Mouse (Mus musculus) hindbrain, embryonic 15.5 days (tissue): Measurements from ENCODE around the gene Set. TPM values are rescaled to one million over a fixed set of nuclear protein-coding genes. Genes with fewer than 3 reads are reported as not detected.

ENCODE experiments used
- ATAC-seq: fragments of 200-750 bp; cut with Nextera tagmentation; 2 replicates; pipeline ENCODE4 v1.8.0; 2017; ENCODE audit warnings: low read depth, moderate number of reproducible peaks, moderate TSS enrichment; ENCODE audit not compliant: low FRiP score
- H3K27ac ChIP-seq: fragments of 300-500 bp; sonication (generic); replicated peaks from 2 replicates; pipeline ENCODE4 v1.5.1; 2015; ENCODE audit warnings: mild to moderate bottlenecking, inconsistent platforms
- H3K27me3 ChIP-seq: fragments of 300-500 bp; sonication (generic); 2 replicates; pipeline ENCODE4 v1.6.1; 2015; ENCODE audit warnings: control low read depth, inconsistent platforms
- H3K36me3 ChIP-seq: fragments of 300-500 bp; sonication (generic); 2 replicates; pipeline ENCODE4 v1.6.1; 2015; ENCODE audit warnings: control low read depth, inconsistent platforms
- H3K4me1 ChIP-seq: fragments of 300-500 bp; sonication (generic); replicated peaks from 2 replicates; pipeline ENCODE4 v1.6.1; 2015; ENCODE audit warnings: control low read depth, inconsistent platforms
- H3K4me2 ChIP-seq: fragments of 300-500 bp; sonication (generic); 2 replicates; pipeline ENCODE4 v1.6.1; 2015; ENCODE audit warnings: moderate library complexity, mild to moderate bottlenecking, inconsistent platforms
- H3K4me3 ChIP-seq: fragments of 300-500 bp; sonication (generic); 2 replicates; pipeline ENCODE4 v1.5.1; 2015; ENCODE audit warnings: mild to moderate bottlenecking, inconsistent platforms
- H3K9ac ChIP-seq: fragments of 300-500 bp; sonication (generic); 2 replicates; pipeline ENCODE4 v1.6.1; 2015; ENCODE audit warnings: inconsistent platforms
- H3K9me3 ChIP-seq: fragments of 300-500 bp; sonication (generic); 2 replicates; pipeline ENCODE4 v1.6.1; 2016; ENCODE audit warnings: control low read depth, inconsistent platforms
- WGBS: fragments of 180-500 bp; shearing (Covaris S2); methylation state at CpG from one replicate; pipeline ENCODE4 v1.1.7; 2015; 5-methylcytosine and 5-hydroxymethylcytosine counted together
- polyA plus RNA-seq: library from polyadenylated mRNA; unstranded; fragments of >200 nt; fragmentation: Nextera tagmentation; extraction: Ambion mirVana; gene quantifications from 2 replicates; pipeline ENCODE4 v1.2.1, GENCODE M21; 2015

Gene Set
- polyA plus RNA-seq, 1 experiment from 2014 or later, result 315 TPM

DNA sequence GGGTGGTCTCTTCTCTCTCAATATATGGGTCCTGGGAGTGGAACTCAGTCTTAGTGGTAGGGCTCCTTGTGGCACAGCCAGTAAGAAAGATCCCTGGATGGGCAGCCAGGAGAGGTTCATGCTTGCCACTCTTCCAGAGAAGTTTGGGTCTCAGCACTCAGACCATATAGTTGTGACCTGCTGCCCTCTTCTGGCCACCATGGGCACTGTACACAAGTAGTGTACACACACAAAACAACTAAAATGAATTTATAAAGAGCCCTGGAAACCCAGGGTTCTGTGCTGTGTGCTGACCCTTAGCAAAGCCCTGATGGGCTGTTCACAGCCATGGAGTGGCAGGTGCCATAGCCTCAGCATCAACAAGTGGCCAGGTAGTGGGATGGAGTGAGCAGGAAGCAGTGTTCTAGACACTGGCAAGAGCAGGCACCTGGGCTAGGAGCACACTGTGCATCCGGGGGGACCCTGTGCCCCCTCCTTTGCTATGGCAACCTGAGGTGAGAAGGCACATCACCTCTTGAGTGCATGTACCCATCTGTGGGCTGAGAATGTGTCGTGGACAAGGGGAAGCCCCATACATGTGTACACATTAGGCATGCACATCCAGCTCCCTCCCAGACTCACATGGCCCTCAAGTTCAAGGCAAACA is 38.8 kb downstream of the Set start:
- Histone ChIP-seq H3K9me3 (no peaks in the 10 kb centered on the region), H3K9ac (no peak overlapping the region), H3K4me2 (no peak overlapping the region), H3K36me3 (peaks cover 23% of the 10 kb centered on the region), H3K4me1 (peaks cover 23% of the 10 kb centered on the region), H3K4me3 (no peak overlapping the region), H3K27ac (no peak overlapping the region), H3K27me3 (no peaks in the 10 kb centered on the region)
- ATAC-seq, result no peak
- WGBS, result 86% methylated on average over 2 of the region's 2 CpGs

DNA sequence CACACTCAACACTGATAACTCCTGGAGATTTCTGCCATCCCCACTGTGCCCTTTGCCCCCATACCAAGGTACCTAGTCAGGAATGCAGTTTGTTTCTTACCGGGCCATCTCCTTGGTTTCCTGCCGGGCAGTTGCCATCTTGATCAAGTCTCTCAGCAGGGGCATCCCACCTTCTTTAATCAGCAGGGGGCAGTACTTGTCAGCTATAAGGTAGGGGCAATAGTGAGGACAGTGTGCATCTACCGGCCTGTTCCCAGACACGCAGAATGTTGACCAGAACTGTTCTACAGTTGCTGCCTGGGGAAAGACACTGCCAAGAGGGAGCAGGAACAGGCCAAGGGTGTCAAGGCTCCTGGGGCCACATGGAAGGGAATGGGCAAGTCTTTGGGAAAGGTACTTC is 43.0 kb downstream of the Set start:
- ATAC-seq, result no peak
- Histone ChIP-seq H3K9ac (no peak overlapping the region), H3K36me3 (peaks cover 55% of the 10 kb centered on the region), H3K9me3 (no peaks in the 10 kb centered on the region), H3K27ac (no peak overlapping the region), H3K4me3 (no peak overlapping the region), H3K4me2 (no peak overlapping the region), H3K4me1 (0 out of 2 replicates have a peak, but pooled peaks cover under 1% of the 10 kb centered on the region), H3K27me3 (no peaks in the 10 kb centered on the region)
- 79% methylated on average over 4 of the region's 4 CpGs for WGBS

DNA sequence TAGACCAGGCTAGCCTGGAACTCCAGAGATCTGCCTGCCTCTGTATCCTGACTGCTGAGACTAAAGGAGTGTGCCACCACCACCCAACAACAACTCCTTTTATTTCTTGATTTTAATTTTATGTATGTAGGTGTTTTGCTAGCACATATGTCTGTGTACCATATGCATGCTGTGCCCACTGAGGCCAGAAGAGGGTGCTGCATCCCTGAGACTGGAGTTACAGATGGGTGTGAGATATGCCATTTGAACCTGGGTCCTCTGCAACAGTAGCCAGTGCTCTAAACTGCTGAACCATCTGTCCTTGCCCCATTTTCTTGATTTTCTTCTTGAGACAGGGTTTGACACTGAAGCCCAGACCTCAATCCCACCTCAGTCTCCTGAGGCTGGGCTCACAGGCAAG is 49.2 kb downstream of the Set start:
- no peak overlapping the region for H3K4me2 ChIP-seq
- no peak for ATAC-seq
- no peaks in the 10 kb centered on the region for H3K27me3 ChIP-seq
- H3K27ac ChIP-seq, result no peak overlapping the region
- H3K36me3 ChIP-seq, result peaks cover 76% of the 10 kb centered on the region
- no peak overlapping the region for H3K4me3 ChIP-seq
- no peak overlapping the region for H3K9ac ChIP-seq
- no peaks in the 10 kb centered on the region for H3K9me3 ChIP-seq
- no peaks in the 10 kb centered on the region for H3K4me1 ChIP-seq

DNA sequence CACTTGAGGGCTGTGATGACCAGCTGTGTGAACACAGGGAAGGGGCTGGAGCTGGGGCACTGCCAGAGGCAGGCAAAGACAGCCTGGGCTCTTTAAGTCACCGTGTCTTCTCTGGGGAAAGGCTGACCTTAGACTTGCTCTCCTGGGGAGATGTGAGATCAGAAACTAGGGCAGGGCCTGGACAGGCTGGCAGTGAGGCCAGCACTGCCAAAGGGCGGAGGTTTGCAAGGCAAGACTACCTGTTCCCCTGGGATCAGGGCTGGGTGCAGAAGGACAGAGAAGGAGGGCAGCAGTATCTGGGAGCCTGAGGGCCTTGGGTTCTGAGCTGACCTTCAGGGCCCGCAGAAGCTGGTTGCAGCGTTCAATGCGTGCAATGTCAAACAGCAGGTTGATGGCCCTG is 50.5 kb downstream of the Set start:
- ATAC-seq, result no peak
- H3K27me3 ChIP-seq, result no peaks in the 10 kb centered on the region
- no peak overlapping the region for H3K27ac ChIP-seq
- WGBS, result 100% methylated on average over 5 of the region's 5 CpGs
- H3K4me1 ChIP-seq, result no peaks in the 10 kb centered on the region
- H3K4me2 ChIP-seq, result no peak overlapping the region
- no peaks in the 10 kb centered on the region for H3K9me3 ChIP-seq
- H3K4me3 ChIP-seq, result no peak overlapping the region
- H3K36me3 ChIP-seq, result peaks cover 77% of the 10 kb centered on the region
- no peak overlapping the region for H3K9ac ChIP-seq

DNA sequence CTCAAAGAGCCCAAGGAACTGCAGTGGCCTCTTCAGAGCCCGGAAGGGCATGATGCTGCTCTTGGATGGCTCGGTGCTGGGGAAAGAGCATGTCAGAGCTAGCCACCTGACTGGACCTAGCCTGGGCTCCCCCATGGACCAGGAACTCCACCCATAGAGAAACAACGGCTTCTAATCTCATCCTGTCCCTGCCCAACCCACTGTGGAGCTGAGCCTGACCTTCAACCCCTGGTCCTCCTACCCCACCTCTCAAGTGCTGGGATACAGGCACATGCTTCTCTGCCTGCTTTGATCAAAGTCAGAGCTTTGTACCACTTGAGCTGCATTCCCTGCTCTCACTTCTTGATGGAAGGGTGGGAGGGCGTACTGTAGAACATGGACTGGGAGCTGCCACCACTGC is 51.1 kb downstream of the Set start:
- H3K9ac ChIP-seq, result no peak overlapping the region
- H3K4me3 ChIP-seq, result no peak overlapping the region
- H3K4me1 ChIP-seq, result no peaks in the 10 kb centered on the region
- no peak overlapping the region for H3K4me2 ChIP-seq
- no peak for ATAC-seq
- 91% methylated on average over 4 of the region's 4 CpGs for WGBS
- no peaks in the 10 kb centered on the region for H3K9me3 ChIP-seq
- no peak overlapping the region for H3K27ac ChIP-seq
- H3K36me3 ChIP-seq, result peaks cover 77% of the 10 kb centered on the region
- H3K27me3 ChIP-seq, result no peaks in the 10 kb centered on the region

DNA sequence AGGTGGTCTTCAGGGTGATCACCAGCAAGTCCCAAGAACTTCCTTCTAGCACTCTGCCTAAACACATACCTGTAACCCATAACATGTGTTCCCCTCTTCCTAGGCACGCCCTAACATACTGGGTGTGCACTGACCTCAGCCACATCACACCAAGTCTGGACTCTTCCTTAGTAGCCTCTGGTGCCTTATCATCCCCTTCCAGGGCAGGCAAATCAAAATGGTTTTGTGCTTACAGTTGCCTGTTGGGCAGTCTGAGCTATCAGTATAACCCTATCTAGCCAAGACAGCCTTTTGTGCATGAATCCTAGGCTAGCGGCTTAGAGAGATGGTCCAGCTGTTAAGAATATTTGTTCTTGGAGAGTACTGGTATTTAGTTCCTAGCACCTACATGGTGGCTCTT is 54.3 kb downstream of the Set start:
- Histone ChIP-seq H3K9ac (no peak overlapping the region), H3K4me2 (no peak overlapping the region), H3K27me3 (no peaks in the 10 kb centered on the region), H3K9me3 (no peaks in the 10 kb centered on the region), H3K36me3 (peaks cover 54% of the 10 kb centered on the region), H3K4me1 (no peaks in the 10 kb centered on the region), H3K27ac (no peak overlapping the region), H3K4me3 (no peak overlapping the region)
- ATAC-seq, result no peak
- 98% methylated on average over 2 of the region's 2 CpGs for WGBS

DNA sequence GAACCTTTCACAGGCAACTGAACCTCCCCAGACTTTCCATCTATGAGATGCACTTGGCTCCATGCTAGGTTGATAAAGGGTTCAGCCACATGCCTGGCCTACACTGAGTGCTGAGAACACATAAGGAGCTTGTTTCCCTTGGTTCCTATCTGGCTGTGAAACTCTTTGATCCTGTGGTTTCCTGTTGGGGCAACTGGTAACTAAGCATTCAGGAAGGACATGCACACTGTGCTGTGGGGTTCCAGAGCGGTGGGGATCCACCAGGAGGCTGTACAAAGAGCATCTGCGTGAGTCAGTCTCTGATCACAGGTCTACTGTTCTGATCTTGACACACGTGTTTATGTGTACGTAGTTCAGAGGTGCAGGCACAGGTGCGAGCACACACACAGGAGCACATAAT is 55.4 kb downstream of the Set start:
- Histone ChIP-seq H3K36me3 (peaks cover 45% of the 10 kb centered on the region), H3K9me3 (no peaks in the 10 kb centered on the region), H3K27me3 (no peaks in the 10 kb centered on the region), H3K4me1 (no peaks in the 10 kb centered on the region), H3K4me2 (no peak overlapping the region), H3K9ac (no peak overlapping the region), H3K27ac (no peak overlapping the region), H3K4me3 (no peak overlapping the region)
- no peak for ATAC-seq
- WGBS, result 88% methylated on average over 5 of the region's 5 CpGs

DNA sequence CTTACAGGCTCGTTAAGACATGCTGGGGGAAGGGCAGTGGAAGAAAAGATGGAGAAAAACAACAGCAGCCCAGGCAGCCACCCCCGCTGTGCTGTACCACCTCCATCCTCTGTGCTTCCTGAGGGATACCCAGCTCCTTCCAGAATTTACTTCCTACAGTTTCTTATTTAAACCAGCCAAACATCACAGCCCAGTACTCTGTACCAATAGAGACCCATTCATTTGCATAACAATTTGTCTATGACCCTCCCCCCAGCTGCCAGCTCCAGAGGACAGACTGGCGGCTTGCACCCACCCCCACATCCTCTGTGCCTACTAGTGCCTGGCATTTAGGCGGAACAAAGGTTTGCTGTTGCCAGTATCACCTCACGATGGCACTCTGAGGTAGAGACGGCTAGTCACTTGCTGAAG is 62.5 kb downstream of the Set start:
- Histone ChIP-seq H3K36me3 (no peaks in the 10 kb centered on the region), H3K27ac (peak overlapping the region; percentile 18; the same call in 1 of the 2 replicates), H3K9ac (no peak overlapping the region), H3K4me2 (no peak overlapping the region), H3K27me3 (no peaks in the 10 kb centered on the region), H3K4me3 (no peak overlapping the region), H3K9me3 (no peaks in the 10 kb centered on the region), H3K4me1 (peaks cover 36% of the 10 kb centered on the region)
- WGBS, result 15% methylated on average over 6 of the region's 6 CpGs
- no peak; the same call in 1 of the 2 replicates for ATAC-seq

DNA sequence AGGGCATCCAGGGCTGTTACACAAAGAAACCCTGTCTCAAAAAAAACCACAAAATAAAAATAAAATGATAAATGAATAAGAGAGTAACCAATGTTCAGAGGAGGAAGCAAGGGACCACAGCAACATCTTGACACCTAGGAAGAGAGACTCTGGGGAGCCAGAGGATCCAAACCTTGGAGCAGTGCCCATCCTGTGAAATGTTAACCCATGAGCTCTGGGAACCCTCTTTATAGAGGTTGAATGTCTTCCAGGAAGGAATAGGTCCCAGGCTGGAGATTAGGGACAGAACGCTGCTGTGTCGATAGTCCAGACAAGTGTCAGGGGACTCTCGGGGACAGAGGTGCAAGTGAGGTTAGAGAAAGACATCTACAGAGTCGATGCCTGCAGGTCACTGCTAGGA is 63.1 kb downstream of the Set start:
- Histone ChIP-seq H3K27ac (no peak overlapping the region), H3K4me1 (peaks cover 41% of the 10 kb centered on the region), H3K9ac (no peak overlapping the region)

More for the DNA sequence above, 63.1 kb downstream of the Set start:
- Histone ChIP-seq H3K36me3 (no peaks in the 10 kb centered on the region), H3K4me3 (no peak overlapping the region), H3K27me3 (no peaks in the 10 kb centered on the region), H3K9me3 (no peaks in the 10 kb centered on the region), H3K4me2 (no peak overlapping the region)
- no peak for ATAC-seq
- 73% methylated on average over 4 of the region's 4 CpGs for WGBS

Other genes starting within 250 kb of the Set start
- 25.8 and 27.8 TPM in 2 replicates for gene Urm1, start 237.3 kb upstream of the Set start, polyA plus RNA-seq
- 22.1 and 25.9 TPM in 2 replicates for gene Cercam, start 188.2 kb upstream of the Set start, polyA plus RNA-seq
- 67.9 and 70.8 TPM in 2 replicates for gene Odf2, start 168.2 kb upstream of the Set start, polyA plus RNA-seq
- gene Gle1, start 122.0 kb upstream of the Set start, polyA plus RNA-seq, result 64.4 and 69.8 TPM in 2 replicates
- 216 and 240 TPM in 2 replicates for gene Sptan1, start 91.8 kb upstream of the Set start, polyA plus RNA-seq
- 73.9 and 79.0 TPM in 2 replicates for gene Wdr34, start 8.5 kb upstream of the Set start, polyA plus RNA-seq
- gene Pkn3, start 20.3 kb downstream of the Set start, polyA plus RNA-seq, result 2.4 and 2.8 TPM in 2 replicates
- gene Zdhhc12, start 36.3 kb downstream of the Set start, polyA plus RNA-seq, result 26.3 and 27.7 TPM in 2 replicates
- gene Zer1, start 67.2 kb downstream of the Set start, polyA plus RNA-seq, result 13.7 and 13.9 TPM in 2 replicates
- 12.4 and 12.5 TPM in 2 replicates for gene Tbc1d13, start 76.4 kb downstream of the Set start, polyA plus RNA-seq
- 23.7 and 26.1 TPM in 2 replicates for gene Endog, start 114.1 kb downstream of the Set start, polyA plus RNA-seq
- gene Spout1, start 121.1 kb downstream of the Set start, polyA plus RNA-seq, result 62.1 and 67.1 TPM in 2 replicates
- gene Kyat1, start 148.5 kb downstream of the Set start, polyA plus RNA-seq, result 13.3 and 13.8 TPM in 2 replicates
- 56.8 and 57.8 TPM in 2 replicates for gene Lrrc8a, start 180.3 kb downstream of the Set start, polyA plus RNA-seq
- 0.18 and 0.26 TPM in 2 replicates for gene Gm28035, start 183.2 kb downstream of the Set start, polyA plus RNA-seq
- gene Phyhd1, start 208.8 kb downstream of the Set start, polyA plus RNA-seq, result 6.0 and 6.2 TPM in 2 replicates
- not detected in 2 replicates for gene Gm28038, start 223.7 kb downstream of the Set start, polyA plus RNA-seq
- 39.1 and 39.7 TPM in 2 replicates for gene Dolk, start 229.0 kb downstream of the Set start, polyA plus RNA-seq
- 15.7 and 20.9 TPM in 2 replicates for gene Nup188, start 229.0 kb downstream of the Set start, polyA plus RNA-seq